Mouse (Mus musculus) liver, embryonic 14 days (tissue): ENCODE measurements around the gene Nfkbie. TPM values are rescaled to one million over a fixed set of nuclear protein-coding genes. Genes with fewer than 3 reads are reported as not detected.

Source experiments
- polyA plus RNA-seq: library from polyadenylated mRNA; depleted of rRNA; stranded (reverse); fragments of >200 nt; gene quantifications from 2 replicates; pipeline ENCODE4 v1.2.3, GENCODE M21; 2012; rRNA removed

The Nfkbie gene
- polyA plus RNA-seq: 0.67 and 0.81 TPM in 2 replicates

DNA sequence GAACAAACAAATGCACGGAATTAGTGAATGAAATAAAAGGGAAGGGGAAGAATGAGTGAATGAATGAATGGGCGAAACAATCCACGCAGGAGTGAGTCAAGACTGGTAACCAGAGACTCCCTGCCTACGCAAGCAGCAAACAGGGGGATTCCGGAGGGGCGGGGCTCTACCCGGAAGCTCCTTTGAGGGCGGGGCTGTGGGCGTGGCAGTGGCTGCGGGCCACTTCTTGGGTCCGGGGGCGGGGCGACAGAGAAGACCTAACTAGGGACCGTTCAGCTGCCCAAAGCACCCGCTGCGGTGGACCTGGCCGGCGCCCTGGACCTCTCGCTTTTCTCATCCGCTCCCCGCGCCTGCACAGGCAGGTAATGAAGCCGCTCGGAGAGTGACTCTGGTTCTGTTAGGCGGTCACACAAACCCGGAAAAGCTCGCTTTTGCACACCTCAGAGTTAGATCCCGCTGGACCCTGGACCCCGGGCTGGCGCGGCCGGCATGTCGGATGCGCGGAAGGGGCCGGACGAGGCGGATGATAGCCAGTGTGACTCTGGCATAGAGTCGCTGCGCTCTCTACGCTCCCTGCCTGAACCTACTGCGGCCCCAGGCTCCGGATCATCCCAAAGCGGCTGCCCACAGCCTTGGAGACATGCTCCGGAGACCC lies at the start of gene Nfkbie:
Gene Nfkbie, plus strand, starts transcription at position 252 of the 655 bp plus-strand sequence.

DNA sequence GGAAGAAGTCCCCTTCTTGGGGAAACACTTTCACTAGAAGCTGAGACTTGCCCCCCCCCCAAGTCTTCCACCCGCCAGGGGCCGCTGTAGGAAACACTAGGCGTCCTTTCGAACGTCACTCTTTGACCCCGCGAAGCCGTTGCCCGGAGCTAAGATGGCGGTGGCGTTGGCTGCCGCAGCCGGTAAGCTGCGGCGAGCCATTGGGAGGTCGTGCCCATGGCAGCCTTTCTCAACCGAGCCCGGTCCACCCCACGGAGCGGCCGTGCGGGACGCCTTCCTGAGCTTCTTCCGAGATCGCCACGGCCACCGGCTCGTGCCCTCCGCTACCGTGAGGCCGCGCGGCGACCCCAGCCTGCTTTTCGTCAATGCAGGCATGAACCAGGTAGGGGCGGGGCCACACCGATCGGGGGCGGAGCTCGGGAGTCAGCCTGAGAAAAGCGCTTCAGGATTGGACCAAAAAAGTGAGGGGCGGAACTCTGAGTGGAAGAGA lies 48.8 kb upstream of the Nfkbie start, which contains the start of gene Aars2:
Gene Aars2, plus strand, starts transcription at position 142 of the 490 bp plus-strand sequence.

GRCm38 (mm10) chr17:45523263-45523662 lies 32.2 kb upstream of the Nfkbie start, which contains the start of gene Tcte1:
Gene Tcte1, plus strand, starts transcription at chr17:45523434.

DNA sequence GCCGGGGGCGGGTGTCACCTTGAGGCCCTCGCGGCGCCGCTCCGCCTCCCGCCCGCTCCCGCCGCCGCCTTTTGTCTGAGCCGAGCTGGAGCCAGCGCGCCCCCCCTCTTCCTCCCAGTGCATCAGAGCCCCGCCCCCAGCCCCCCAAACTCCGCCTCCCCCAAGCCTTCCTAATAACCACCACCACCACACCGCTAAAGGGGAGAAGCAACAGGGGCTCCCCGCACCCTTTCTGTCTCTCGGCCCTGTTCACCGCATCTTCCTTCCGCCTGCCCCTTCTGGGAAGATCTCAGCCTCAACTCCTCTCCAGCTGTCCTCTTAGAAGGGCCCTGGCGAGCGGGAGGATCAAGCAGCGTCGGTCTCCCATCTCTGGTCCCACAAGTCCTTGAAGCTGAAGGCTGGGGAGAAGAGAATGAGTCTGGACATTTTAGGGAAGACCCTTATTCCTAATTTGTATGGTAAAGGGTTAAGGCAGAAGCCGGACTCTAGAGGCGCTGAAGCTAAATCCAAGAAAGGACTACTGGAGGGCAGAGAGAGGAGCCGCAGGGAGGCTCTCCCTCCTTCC lies 5.8 kb upstream of the Nfkbie start, which contains the start of gene Tmem151b:
Gene Tmem151b, minus strand, starts transcription at position 61 of the 565 bp plus-strand sequence.

GRCm38 (mm10) chr17:45563655-45564530 lies 8.4 kb downstream of the Nfkbie start, which contains the start of gene Slc35b2:
Gene Slc35b2, plus strand, starts transcription at chr17:45563874.

DNA sequence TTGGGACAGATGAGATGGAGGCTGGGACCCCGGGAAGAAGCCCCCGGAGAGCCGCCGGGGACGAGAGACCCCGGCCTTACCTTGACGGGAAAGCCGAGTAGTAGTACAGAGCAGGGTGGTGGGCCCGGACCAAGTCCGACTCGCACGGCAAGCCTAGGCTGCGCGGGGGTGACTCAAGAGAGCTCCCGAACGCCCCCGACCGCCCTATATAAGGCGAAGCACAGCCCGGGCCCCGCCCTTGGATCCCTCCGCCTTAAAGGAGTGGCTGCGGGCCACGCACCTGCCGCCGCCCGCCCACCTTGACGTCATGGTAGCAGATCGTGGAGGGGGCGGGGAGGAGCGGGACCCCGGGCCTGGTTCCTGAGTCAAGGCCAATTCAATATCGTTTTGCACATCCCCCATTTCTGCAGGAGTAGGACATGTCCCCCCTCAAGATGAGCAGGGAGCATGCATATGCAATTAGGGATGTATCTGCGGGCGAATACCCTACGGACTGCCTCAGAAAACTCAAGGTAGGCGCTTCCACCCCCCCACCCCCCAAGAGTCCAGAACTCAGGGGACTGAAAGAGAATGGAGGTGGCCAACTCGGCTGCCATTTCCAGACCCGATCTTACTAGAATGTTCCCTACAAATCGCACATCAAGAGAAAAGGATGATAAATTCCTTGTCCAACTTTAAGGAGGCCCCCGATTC lies 17.7 kb downstream of the Nfkbie start, which contains the start of gene Hsp90ab1:
Gene Hsp90ab1, minus strand, starts transcription at position 185 of the 693 bp plus-strand sequence.

DNA sequence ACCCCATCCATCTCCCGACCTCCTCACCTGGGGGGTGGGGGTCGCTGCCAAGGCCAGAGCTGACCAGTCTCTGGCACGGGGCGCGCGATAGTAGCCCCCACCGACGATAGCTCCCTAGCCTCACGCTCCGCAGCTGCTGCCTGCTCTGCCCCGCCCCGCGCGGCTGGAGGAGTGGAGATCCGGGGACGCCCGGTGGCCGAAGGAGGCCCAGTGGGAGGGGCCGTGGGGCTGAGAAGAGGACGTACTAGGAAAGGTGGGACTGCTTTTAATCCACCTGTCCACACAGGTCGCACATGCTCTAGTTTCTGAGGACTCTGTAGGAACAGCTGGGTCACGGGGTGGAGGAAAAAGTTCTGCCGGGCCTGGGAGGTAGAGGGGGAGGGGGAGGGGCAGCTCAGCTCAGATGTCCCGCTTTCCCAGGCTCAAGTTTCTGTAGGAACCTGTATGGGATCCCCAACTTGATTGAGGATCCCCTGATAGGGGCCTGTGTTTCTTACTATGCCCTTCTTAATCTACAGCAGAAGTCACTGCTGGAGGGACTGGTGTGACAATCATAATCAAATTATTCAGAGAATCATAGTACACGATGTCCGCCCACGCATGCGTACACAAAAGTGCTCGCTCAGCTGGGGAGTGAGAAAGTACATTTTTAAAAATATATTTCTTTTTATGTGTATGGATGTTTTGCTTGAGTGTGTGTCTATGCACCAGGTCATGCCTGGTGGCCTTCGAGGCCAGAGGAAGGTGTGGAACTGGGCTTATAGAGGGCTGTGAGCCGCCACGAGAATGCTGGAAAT lies 44.1 kb downstream of the Nfkbie start, which contains the start of gene Slc29a1:
Gene Slc29a1, minus strand, starts transcription at position 161 of the 797 bp plus-strand sequence.

DNA sequence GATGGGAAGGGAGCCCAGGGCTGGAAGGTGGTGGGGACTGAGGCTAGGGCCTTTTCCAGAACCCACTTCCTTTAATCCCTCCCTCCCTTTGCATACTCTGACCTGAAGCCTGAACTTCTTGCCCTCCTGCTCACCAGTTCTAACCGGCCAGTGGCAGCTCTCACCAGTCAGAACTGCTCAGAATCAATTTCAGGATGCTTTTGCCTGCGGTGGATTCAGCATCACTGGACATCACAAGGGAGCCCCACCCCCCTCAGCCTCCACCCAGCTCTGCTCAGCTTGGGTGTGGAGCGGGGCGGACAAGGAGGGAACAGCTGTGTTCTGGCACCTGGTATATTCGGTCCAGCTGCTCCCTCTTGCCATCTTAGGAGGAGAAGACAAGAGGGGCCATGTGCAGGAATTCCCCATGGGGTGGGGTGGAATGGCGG lies 46.4 kb downstream of the Nfkbie start, which contains the start of gene Mymx:
Gene Mymx, minus strand, starts transcription at position 226 of the 428 bp plus-strand sequence.

Other genes with a start within 250 kb of the Nfkbie start
- 14.5 and 16.1 TPM in 2 replicates for gene Cdc5l, start 122.0 kb upstream of the Nfkbie start, polyA plus RNA-seq
- 0.02 and 0.06 TPM in 2 replicates for gene Spats1, start 80.3 kb upstream of the Nfkbie start, polyA plus RNA-seq
- gene Aars2, start 48.9 kb upstream of the Nfkbie start, polyA plus RNA-seq: 4.2 and 4.3 TPM in 2 replicates
- gene Tcte1, start 32.3 kb upstream of the Nfkbie start, polyA plus RNA-seq: not detected in 2 replicates
- gene Tmem151b, start 6.0 kb upstream of the Nfkbie start, polyA plus RNA-seq: 0.10 TPM in 2 replicates
- 19.7 and 27.7 TPM in 2 replicates for gene Slc35b2, start 8.2 kb downstream of the Nfkbie start, polyA plus RNA-seq
- gene Hsp90ab1, start 17.6 kb downstream of the Nfkbie start, polyA plus RNA-seq: 428 and 431 TPM in 2 replicates
- gene Slc29a1, start 43.9 kb downstream of the Nfkbie start, polyA plus RNA-seq: 130 and 157 TPM in 2 replicates
- gene Mymx, start 46.4 kb downstream of the Nfkbie start, polyA plus RNA-seq: 1.3 TPM in 1 of 2 replicates, not detected in the other
- 0.06 and 0.18 TPM in 2 replicates for gene Capn11, start 103.6 kb downstream of the Nfkbie start, polyA plus RNA-seq
- gene Mrpl14, start 130.6 kb downstream of the Nfkbie start, polyA plus RNA-seq: 55.4 and 60.1 TPM in 2 replicates
- gene Tmem63b, start 131.2 kb downstream of the Nfkbie start, polyA plus RNA-seq: 8.9 and 10.3 TPM in 2 replicates
- gene 1600014C23Rik, start 178.1 kb downstream of the Nfkbie start, polyA plus RNA-seq: not detected in 2 replicates